Mouse (Mus musculus) brain, embryonic 14.5 days (tissue): ENCODE measurements around the gene Gm17545.

Experiments used
- CTCF ChIP-seq: fragments of 200-500 bp; IDR thresholded peaks from 2 replicates; pipeline ENCODE4 v1.5.1; 2012; ENCODE audit warnings: inconsistent platforms, mild to moderate bottlenecking, moderate library complexity, borderline replicate concordance; ENCODE audit not compliant: insufficient read depth, insufficient read length; ENCODE audit errors: extremely low read depth
- POLR2A ChIP-seq: fragments of 200-500 bp; IDR thresholded peaks from 2 replicates; pipeline ENCODE4 v1.6.1; 2012; ENCODE audit warnings: mild to moderate bottlenecking, inconsistent platforms, borderline replicate concordance; ENCODE audit not compliant: poor library complexity, insufficient read depth, insufficient read length, severe bottlenecking; ENCODE audit errors: extremely low read depth

GRCm38 (mm10) chr9:22467371-22468169 is 13.5 kb downstream of the Gm17545 start:
- no peak for TF ChIP-seq CTCF
- no peak for TF ChIP-seq POLR2A
